Mouse (Mus musculus) ovary, postnatal 36 days (tissue): ENCODE measurements at regions not wholly inside any gene's neighbourhood (a gene's known extent, or its start where the extent isn't known, plus 50 kb on each side); places are given as distances from the start of the nearest gene placed in this dataset.

Source experiments
- DNase-seq: peaks from one replicate; pipeline ENCODE4 v3.0.0; 2022; ENCODE audit warnings: low spot score, mixed read lengths

- DNase-seq = peak; percentile 77
These were observed 56.1 kb upstream of the Ces5a start for GRCm38 (mm10) chr8:93591608-93592301.

- no peak for DNase-seq
These were observed 56.6 kb upstream of the Ces5a start for GRCm38 (mm10) chr8:93592302-93592651.

- DNase-seq = peak; percentile 5
These were observed 63.0 kb upstream of the Ces5a start for GRCm38 (mm10) chr8:93598613-93599121.

GRCm38 (mm10) chr8:93599306-93599705, 63.7 kb upstream of the Ces5a start:
- no peak for DNase-seq

GRCm38 (mm10) chr8:93599776-93600175, 64.1 kb upstream of the Ces5a start:
- DNase-seq = peak; percentile 5

GRCm38 (mm10) chr8:93626807-93627526, 91.3 kb upstream of the Ces5a start:
- peak; percentile 68 for DNase-seq

DNA sequence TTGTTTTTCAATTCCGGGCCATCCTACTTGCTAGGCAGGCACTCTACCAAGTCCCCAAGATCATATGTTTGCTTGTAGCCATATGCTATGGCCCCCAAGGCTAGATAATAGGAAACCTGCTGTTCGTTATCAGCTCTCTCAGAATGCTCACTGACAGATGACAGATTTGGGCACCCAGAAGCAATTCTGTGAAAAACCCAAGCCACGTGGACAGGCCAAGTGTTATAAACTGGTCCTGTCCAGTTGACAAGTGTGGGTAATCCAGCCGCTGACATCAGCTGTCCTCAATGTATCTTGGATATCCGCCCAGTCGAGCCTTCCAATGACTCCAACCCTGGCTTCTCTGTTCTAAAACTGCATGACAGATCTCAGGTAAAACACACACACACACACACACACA, 92.0 kb upstream of the Ces5a start:
- DNase-seq = no peak

DNA sequence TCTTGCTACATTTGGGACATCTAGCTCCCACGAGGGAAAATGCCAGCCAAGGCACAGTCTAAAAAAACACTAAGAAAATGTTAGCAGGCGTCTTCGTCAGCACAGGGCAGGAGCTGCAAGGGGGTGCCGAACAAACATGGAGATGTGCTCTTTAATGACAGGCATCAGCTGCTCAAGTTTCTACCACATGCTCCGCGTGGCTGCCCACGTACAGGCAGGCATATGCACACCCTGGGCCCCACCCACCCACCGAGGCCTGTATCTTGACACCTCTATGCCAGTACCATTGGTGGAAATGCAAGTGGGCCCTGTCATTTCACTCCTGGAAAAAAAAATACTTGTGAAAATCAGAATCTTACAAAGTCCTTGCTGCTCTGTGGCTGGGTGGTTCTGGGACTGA, 97.3 kb upstream of the Ces5a start:
- no peak for DNase-seq

- DNase-seq = no peak
These were observed 107.1 kb upstream of the Ces5a start for GRCm38 (mm10) chr8:93642770-93643169.

GRCm38 (mm10) chr8:93643471-93644215, 108.0 kb upstream of the Ces5a start:
- no peak for DNase-seq

DNA sequence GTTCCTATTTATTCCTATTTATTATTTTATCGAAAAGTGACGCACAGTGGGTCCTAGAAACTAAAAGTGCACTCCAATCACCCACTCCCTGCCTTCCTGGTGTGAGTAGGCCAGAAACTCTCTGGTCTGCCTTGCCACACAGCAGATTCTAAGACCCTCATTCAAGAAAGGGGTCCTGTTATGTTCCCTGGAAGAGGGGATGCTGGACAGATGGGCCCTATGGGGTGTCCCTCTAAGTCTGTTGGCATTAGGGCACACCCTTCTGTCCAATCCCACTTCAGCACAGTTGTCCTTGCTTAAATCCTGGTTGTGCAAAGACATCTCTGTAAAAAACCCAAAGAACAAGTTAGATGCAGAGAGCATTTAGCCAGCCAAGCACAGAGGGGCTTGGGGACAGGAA, 117.8 kb upstream of the Ces5a start:
- no peak for DNase-seq

DNA sequence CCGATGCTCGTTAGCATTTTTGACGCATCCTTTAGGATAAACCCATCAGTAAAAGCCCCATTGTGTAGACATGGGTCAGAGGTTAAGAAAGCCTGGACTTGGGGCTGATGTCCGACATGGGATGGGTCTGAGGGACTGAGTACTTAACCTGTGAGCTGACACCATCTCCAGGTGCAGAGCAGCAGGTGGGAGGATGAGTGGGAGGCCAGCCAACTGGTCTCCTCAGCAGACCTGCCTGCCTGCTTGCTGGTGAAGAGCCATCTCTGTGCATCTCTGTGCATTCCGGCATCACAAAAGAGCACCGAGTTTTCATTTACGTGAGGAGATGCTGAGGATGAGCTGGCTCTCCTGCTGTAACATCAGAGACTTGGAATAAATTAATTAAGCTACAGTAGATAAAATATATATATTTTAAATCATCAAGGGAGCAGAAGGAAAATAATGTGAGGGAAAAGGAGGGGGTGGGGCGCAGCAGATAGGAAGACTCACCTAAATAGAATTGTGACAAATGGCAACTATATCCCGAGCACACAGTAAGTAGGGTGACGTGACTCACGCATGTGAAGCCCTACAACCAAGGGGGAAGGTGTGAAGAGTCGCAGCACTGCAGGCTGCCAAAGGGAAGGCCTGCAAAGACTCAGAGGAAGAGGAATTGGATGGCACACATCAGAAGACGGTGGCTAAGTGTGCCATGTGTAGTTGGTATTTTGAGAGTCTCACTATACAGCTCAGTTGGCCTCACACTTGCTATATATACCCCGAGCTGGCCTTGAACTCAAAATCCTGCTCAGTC, 118.5 kb upstream of the Ces5a start:
- DNase-seq = no peak

- DNase-seq = no peak
These were observed 120.1 kb upstream of the Ces5a start for GRCm38 (mm10) chr8:93655752-93656151.

- peak; percentile 77 for DNase-seq
These were observed 126.1 kb upstream of the Ces5a start for GRCm38 (mm10) chr8:93661739-93662138.

DNA sequence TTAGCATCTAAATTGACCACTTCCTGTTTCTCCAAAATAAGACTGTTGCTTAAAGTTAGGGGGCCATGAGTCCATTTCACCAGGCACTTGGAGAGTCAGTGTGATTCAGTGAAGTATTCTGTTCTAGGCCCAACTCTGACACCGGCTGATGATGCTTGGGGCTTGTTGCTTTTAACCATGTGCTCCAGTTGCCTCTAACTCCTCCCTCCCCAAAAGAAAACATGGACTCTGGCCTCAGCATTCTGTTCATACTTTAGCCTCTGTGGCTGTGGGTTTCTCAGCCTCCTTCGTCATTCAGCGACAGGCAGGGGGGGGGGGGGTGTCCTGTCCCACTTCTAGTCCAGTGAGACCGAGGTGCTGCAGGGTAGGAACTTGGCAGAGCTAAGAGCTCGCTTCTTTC, 126.6 kb upstream of the Ces5a start:
- no peak for DNase-seq

GRCm38 (mm10) chr8:93663851-93664250, 128.2 kb upstream of the Ces5a start:
- DNase-seq = no peak

GRCm38 (mm10) chr8:93668306-93668705, 132.7 kb upstream of the Ces5a start:
- DNase-seq = no peak

GRCm38 (mm10) chr8:93674721-93675120, 135.0 kb upstream of the Gnao1 start:
- DNase-seq = no peak

- DNase-seq = no peak
These were observed 125.9 kb upstream of the Gnao1 start for GRCm38 (mm10) chr8:93683773-93684391.

DNA sequence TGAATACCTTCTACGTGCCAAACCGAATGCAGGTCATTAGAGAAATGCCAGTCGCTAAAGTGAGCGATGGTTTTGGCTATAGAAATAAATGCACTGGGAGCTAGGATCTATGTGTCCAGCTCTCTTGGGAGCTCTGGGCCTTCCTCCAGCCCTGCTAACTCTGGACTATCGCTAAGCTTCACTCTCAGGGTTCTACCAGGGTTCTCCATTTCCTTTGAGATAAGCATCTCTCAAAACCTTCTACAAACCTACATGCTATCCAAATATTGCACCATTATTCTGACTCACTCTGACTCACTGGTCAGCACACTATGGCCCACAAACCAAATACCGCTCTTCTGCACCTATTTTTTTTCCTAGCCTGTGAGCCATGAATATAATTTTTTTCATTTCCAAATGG, 125.4 kb upstream of the Gnao1 start:
- DNase-seq = no peak

DNA sequence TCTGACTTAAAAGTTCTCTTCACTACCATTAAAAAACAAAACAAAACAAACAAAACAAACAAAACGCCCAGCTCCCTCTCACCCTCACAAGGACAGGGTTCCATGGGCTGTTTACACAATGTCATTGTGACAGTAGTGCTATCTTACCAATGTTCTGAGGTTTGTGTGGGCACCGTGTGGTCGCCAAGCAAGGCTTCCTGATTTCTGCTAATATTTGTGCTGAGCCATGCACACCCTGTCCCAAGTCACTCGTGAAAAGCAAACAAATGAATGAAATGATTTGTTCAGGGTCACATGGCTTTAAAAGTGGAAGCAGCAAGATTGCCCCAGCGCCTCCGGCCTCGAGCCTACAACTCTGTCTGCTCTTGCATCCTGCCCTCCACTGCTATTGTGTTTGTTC, 120.9 kb upstream of the Gnao1 start:
- DNase-seq = no peak
